Mouse (Mus musculus): ENCODE data around the gene Cog4.

Gene Cog4

DNA sequence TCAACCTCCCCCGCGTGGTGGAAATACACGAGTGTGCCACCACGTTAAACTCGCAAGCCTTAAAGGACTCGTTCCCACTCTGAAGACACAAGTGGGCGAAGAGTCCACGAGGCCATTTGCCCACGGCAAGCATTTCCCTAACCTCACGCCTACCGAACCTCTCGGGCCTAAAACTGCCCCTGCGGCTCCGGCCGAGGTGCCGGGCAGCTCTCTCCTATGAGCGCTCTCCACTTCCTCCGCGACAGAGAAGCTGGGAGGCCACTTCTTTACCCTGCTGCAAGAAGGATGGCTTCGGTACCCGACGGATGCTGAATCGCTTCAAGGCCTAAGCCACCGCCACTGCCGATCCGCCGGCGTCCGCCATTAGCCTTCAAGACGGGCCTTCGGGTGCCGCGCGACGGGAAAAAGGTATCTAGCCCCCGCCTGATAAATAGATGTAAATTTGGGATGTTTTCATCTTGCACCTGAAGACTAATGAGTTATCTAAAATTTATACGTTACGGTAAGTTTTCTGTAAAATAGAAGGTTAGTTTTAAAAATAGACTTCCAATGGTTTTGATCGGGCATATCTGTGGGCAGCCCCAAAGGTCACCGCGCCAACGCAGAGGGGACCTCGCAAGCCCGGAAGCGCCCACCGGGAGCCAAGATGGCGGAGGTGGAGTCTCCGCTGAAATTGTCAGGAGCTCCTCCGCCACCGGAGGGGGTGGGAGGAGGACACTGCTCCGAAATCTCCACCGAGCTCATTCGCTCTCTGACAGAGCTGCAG is at the start of gene Cog4, which contains the start of gene Sf3b3:
Gene Cog4, plus strand, starts transcription at position 196 of the 766 bp plus-strand sequence.
Gene Sf3b3, minus strand, starts transcription at position 383 of the 766 bp plus-strand sequence.
- in situ Hi-C loops (cut with MboI, MseI) = loop anchor here (10.0 kb wide), 1 partner anchor 138 kb away; no protein-coding TSS in a partner anchor

DNA sequence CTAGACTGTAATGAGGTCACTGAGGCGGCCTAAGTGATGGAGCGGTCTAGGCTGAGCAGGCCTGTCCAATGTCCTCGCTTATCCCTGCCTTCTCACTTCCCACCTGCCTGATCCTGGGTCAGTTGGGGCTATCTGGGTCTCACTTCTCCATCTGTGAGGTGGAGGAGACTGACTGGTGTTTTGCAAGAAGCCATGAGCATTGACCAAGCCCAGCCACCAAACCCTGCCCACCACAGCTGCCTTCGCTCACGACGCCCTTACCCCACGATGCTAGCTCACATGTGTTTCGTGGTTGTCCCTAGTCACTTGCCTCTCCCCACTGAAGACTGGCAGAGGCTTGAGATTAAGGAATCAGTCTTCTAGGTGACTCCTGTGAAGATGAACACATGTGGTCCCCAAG is 49.3 kb upstream of the Cog4 start:
- in situ Hi-C loops (cut with MboI, MseI) = no loop called here

DNA sequence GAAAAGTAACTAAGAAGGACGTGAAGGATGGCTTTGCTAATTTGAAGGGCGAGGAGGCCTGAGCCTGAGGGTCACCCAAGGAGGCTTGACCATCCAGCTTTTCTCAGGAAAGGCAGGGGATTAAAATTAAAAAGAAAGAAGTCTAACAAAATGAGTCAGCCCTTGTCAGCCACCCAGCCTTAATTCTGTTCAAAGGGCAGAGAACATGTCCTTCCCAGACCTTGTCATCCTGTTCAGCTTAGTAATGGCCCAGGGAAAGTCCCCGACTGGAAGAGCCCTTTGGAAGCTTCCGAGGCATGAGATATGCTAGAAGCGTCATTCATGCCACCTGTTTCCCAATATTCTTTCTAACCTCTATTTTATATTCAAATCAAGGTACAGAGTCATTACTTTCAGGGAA is 43.4 kb upstream of the Cog4 start:
- in situ Hi-C loops (cut with MboI, MseI) = loop anchor here (10.0 kb wide), 1 partner anchor 48 kb away; no protein-coding TSS in a partner anchor

DNA sequence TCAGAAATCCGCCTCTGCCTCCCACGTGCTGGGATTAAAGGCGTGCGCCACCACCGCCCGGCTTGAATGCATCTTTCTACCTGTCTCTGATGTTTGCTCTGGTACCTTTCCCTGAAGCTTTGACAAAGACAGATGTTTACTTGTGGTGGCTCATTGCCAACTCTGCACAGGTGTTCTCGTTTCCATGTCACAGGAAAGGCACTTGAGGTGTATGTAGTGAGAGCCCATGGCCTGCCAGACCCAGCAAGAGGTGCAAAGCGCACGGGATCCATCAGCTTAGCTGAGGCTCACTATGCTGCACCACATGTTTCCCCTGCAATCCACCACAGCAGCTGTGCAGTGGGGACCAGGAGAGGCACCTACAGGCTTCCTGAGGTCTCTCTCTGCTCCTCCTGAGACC is 42.5 kb upstream of the Cog4 start:
- in situ Hi-C loops (cut with MboI, MseI) = loop anchor here (10.0 kb wide), 1 partner anchor 49 kb away; no protein-coding TSS in a partner anchor

DNA sequence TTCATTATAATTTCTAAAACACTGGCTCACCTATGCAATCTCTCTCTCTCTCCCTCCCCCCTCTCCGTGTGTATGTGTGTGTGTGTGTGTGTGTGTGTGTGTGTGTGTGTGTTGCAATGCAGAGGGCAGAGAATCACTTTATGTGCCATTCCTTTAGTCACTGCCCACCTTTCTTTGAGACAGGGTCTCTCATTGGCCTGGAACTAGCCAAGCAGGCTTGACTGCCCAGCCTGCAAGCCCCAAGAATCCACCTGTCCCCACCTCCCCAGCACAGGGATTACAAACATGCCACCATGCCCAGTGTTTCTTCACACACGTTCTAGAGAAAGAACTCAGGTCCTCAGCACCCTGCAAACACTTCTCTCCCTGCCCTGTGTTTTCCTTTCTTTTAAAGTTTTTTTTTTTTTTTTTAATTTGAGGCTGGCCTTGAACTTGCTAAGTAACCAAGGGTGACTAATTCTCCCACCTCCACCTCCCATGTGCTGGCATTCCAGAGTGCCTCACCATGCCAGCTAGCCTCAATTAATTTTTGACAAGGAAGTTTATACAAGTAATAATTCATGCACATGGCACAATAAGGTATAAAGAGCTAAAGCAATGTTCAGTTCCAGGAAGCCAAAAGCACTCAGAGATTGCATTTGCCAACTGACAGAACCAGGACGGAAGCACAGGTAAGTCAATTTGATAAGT is 41.4 kb upstream of the Cog4 start:
- in situ Hi-C loops (cut with MboI, MseI) = loop anchor here (10.0 kb wide), 1 partner anchor 50 kb away; no protein-coding TSS in a partner anchor

DNA sequence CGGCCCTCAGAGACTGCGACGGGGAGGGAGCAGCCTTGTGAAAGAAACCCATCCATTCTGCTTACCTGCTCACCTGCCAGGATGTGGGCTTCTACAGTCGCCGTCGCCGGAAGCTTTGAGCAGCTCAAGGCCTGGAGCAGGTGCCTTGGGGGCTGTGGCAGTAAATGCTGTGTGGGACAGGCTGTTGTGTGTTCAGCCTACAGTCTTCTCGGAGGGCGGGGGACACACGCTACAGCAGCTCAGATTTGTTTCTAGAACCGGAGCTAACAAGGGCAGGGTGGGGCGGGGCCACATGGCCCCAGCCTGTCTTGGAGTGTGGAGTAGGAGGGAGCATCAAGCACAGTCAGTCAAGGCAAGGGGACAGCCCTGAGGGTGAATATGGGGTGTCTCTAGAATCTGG is 40.7 kb upstream of the Cog4 start, which contains the start of gene Il34:
Gene Il34, minus strand, starts transcription at position 256 of the 400 bp plus-strand sequence.
- in situ Hi-C loops (cut with MboI, MseI) = loop anchor here (10.0 kb wide), 1 partner anchor 51 kb away; no protein-coding TSS in a partner anchor

DNA sequence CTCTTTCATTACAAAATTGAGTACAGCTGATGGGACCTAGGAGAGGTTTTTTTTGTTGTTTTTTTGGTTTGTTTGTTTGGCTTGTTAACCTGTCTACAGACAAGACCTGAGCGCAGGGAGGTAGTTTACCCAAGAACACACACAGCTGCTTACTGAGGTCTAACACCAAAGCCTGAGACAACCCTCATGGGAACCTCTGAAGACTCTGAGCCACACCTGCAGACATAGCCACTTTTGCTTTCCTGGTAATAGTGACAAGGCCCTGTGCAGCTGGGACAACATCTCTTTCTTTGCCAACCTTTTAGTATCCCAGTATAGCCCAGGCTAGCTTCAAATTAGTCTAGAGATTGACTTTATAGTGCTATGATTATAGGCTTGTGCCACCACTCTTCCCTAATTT is 40.3 kb upstream of the Cog4 start:
- in situ Hi-C loops (cut with MboI, MseI) = loop anchor here (10.0 kb wide), 1 partner anchor 51 kb away; no protein-coding TSS in a partner anchor

DNA sequence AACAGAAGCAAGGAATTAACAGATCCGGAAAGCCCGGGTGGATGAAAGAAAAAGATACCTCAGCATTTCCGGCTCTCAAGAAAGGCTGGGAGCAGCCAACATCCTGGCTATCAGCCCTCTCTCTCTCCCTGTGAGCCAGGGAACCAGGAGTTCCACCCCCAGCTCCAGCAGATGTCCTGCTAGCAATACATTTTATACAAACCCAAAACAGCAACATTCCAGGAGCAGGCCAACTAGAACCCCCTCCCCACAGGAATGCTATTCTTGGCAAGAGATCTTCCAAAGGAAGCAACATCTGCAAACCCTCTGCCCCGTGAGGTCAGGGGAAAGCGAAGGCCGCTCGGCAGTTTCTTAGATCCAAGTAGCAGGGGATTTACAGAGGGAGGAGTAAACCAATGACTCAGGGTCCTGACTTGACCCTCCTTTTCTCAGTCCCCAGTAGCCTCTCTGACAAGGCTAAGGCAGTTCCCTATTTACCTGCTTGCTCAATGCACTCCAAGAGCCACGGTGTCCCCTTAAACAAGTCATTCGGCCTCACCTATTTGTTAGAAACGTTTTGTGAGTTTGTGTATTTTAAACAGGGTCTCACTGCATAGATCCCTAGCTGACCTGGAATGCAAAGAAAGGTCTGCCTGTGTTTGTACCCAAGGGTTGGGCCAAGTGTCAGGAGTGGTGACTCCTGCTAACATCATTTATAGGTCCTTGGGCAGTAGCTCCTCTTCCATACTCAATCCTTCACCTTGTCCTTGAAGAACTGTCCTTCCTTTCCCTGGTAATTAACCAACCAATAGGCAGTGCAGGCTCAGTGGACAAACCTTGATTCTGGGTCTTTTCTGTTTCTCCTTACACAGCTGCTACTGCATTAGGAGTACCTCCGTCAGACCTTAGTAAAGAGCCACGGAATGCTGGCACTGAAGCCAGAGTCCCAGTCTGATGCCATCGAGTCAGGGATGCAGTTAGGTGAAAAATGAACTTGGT is 37.6 kb upstream of the Cog4 start:
- in situ Hi-C loops (cut with MboI, MseI) = loop anchor here (10.0 kb wide), 1 partner anchor 54 kb away; no protein-coding TSS in a partner anchor

DNA sequence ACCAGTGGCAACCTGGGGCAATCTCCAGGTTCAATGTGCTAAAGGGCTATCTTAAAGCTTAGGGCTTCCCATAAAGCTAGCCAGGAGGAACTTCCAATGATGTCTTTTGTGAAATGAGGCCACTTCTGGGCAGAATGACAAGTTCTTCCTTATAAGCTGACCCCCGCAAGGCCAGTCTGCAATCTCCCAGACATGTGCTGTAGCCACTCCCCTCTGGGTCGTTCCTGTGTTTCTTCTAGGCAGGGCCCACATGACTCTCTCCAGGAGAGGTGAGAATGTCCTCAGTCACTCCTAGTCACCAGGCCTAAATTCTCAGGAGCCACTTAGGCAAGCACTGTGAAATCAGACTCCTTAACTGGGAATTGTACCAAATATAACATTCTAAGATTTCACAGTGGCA is 36.6 kb upstream of the Cog4 start:
- in situ Hi-C loops (cut with MboI, MseI) = loop anchor here (10.0 kb wide), 1 partner anchor 55 kb away; no protein-coding TSS in a partner anchor

DNA sequence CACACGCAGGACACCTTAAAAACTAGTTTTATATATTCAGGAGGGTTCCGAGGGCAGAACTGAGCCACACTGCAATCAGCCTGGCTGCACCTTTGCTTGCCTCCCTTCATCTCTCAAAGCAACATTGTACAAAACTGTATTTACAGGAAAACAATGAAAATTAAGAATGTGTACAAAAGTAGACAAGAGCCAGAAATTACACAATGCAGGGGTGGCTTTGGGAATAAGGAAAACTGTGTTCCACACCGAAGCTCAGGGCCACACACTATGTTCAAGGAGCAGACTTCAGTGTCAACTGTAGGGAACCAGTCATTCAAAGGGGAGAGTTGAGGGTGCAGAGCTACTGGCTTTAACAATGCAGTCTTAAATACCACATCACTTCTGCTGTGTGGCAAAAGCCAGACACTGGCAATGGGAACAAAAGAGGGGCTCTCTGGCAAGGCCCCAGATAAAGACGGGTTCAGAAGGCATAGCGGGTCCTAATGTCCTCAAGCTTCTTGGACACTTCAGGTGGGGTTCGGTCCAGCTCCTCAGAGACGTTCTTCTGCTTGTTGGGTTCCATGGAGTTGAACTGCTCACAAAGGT is 35.8 kb upstream of the Cog4 start:
- in situ Hi-C loops (cut with MboI, MseI) = no loop called here

DNA sequence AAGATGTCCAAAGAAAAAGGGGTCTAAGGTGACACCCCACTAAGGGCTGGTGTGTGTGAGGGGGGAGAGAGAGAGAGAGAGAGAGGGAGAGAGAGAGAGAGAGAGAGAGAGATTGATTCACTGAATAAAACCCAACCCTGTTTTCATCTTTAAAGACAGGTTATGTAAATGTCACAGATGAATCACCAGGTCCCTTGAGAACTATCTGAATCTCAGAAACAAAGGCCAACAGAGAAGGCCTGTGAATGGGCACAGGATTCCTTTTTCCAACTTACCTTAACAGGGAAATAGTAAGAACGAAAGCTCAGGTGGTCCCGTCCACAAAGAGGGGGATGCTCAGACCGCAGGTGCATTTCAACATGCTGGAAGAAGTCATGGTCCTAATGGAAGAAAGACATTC is 35.3 kb upstream of the Cog4 start:
- in situ Hi-C loops (cut with MboI, MseI) = no loop called here

DNA sequence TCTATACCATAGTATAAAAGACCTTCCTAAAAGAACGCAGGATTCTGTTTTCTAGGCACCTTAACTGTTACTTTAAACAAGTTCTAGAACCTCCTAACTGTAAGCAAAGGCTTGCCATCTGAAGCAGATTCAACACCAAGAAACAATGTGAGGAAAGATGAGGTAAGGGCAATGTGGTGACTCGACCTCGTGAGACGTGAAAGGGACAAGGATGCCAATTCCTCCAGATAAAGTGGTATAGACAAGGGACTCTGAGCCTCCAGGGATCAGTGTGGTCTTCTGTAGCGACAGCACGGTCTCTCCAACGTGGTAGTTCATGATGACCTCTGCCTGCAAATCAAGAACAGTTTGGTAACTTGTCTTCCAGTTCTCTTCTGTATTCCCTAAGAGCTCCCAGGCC is 34.6 kb upstream of the Cog4 start:
- in situ Hi-C loops (cut with MboI, MseI) = no loop called here

DNA sequence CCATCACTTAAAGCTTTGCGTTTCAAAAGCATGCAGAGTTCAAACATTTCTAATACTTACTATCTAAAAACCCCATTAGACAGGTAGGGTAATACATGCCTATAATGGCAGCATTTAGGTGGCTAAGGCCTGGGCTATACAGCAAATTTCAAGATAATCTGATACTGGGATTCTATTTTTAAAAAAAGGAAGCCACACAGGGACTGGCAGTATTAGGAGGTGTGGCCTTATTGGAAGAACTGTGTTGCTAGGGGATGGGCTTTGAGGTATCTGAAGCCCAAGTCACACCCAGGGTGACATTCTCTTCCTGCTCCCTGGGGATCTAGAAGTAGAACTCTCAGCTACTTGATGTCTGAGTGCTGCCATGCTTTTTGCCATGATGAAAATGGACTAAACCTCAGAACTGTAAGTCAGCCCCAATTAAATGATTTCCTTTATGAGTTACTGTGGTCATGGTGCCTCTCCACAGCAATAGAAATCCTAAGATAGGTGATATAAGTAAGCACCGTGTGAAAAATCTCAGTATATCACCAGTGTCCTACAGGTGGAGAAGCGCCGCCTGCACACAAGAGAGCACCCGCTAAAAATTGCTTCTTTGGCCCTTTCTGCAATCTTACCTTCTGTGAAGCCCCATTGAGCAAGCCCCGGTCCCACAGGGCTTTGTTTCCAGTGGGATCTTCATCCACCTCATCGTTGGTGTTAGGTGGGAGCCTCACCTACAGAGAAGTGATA is 33.9 kb upstream of the Cog4 start:
- in situ Hi-C loops (cut with MboI, MseI) = no loop called here

DNA sequence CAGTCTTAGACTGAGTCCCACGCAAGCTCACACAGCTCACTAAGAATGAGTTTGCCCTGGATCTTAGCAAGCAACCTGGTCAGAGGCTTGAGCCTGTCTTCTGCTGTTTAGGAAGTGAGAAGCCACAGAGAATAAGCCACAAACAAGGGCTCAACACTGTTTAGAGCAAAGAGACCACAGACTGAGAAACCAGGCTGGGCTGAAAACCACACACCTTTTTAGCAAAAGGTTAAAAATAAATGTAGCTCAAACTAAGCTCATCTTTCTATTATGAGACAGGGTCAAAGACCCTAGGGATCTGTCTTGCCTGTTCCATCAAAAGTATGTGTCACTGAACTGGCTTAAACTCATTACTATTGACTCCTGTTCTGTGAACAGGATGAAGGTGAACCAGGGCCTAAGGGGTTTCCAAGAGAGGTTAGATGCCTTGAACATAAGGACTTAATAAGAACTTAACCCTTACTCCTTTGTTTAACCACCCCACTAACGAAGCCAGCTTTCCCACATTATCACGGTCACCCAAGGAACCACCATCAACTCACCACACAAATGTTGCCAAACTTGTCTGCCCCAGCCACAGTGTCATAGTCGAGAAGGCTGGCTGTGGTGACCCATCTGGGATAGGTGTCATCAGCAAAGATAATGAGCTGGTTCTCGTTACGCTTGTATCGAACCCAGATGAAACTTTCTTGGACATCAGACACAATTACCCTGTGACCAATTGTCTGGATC is 33.2 kb upstream of the Cog4 start:
- in situ Hi-C loops (cut with MboI, MseI) = no loop called here

DNA sequence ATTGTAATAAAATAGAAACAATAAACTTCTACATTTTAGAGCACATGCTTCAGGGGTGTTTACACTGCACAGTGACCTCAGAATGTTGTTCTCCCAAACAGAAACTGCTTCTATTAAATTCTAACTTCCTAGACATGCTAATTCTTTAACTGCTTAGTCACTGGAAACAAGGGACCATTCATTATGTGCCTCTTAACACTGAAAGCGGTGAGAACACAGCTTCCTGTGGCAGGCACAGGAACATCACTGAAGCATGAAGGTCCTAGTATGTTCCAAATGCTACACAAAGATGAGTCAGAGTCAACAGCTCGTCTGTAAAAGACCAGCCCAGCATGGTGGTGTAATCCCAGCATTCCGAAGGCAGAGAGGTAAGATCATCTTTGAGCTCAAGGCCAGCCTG is 31.1 kb upstream of the Cog4 start:
- in situ Hi-C loops (cut with MboI, MseI) = no loop called here

DNA sequence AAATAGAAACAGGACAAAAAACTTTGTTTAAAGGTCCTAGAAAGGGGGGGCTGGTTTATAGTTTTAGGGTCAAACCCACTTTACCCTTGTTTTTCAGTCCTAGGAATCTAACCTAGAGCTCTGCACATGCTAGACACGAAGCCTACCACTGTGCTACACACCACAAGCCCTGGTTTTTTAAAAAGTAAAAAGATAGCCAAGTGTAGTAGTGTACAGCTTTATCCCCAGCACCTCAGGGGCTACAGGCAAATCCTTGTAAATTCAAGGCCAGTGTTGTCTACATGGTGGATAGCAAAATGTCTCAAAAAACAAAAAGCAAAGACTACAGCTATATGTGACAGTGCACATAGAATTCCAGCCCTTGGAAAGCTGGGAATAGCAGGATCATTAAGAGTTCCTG is 29.4 kb upstream of the Cog4 start:
- in situ Hi-C loops (cut with MboI, MseI) = no loop called here

DNA sequence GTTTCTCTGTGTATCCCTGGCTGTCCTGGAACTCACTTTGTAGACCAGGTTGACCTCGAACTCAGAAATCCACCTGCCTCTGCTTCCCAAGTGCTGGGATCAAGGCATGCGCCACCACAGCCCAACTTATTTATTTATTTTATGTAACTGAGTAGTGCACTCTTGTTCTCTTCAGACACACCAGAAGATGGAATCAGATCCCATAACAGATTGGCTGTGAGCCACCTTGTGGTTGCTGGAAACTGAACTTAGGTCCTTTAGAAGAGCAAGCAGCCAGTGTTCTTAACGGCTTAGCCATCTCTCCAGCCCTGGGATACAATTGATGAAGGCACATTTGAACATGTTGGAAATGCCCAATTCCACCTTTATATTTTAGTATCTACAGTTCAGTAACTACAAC is 27.8 kb upstream of the Cog4 start:
- in situ Hi-C loops (cut with MboI, MseI) = no loop called here

DNA sequence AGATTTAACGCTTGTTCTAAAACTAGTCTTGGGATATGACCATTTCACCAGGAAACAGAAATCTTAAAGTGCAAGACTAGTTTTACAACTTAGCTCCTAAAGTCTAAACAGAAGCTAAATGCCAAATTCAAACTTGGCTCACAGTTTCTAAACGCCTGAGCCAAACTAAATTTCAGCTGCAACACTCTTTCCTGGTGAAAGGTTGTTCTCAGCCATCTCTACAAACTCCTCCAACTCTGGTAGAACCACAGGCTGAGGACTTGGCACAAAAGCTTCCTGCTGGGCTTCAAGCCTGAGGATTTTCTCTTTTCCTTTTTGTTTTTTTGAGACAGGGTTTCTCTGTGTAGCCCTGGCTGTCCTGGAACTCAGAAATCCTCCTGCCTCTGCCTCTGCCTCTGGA is 26.1 kb upstream of the Cog4 start:
- in situ Hi-C loops (cut with MboI, MseI) = loop anchor here (10.0 kb wide), 1 partner anchor 1185 kb away; no protein-coding TSS in a partner anchor

DNA sequence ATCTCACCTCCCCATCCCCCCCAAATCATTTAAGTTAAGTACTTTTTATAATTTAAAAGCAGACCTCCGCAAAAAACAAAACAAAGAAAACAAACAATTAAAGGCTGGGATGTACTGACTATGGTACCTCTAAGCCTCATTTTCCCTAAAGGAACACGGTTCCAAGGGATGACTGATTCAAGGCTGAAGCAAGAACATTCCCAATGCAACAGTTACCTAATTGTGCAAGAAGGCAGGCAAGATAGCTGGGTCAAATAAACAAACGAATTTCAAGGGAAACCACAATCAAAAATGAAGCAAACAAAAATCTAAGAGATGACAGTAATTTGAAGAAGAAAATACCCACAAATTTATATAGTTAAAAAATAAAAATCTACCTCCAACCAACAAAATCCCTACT is 24.4 kb upstream of the Cog4 start:
- in situ Hi-C loops (cut with MboI, MseI) = loop anchor here (10.0 kb wide), 1 partner anchor 1183 kb away; no protein-coding TSS in a partner anchor
